Mouse (Mus musculus) intestine, embryonic 15.5 days (tissue): ENCODE measurements around the gene Ankrd13c. TPM values are rescaled to one million over a fixed set of nuclear protein-coding genes. Genes with fewer than 3 reads are reported as not detected.
A peak's percentile ranks its signal among the peaks of the same experiment; 100 is the strongest.
"Not testable (repeated sequence)": the region's sequence is repeated elsewhere in the genome, so short reads cannot be mapped to it uniquely, and the experiment has no call there.

Experiments used
- ATAC-seq: fragments of 200-750 bp; cut with Nextera tagmentation; 2 replicates; pipeline ENCODE4 v1.8.0; 2017; ENCODE audit warnings: moderate TSS enrichment, moderate library complexity
- H3K27ac ChIP-seq: fragments of 300-500 bp; sonication (generic); 2 replicates; pipeline ENCODE4 v1.5.1; 2015; ENCODE audit warnings: mild to moderate bottlenecking, inconsistent platforms
- H3K27me3 ChIP-seq: fragments of 300-500 bp; sonication (generic); replicated peaks from 2 replicates; pipeline ENCODE4 v1.6.1; 2015; ENCODE audit warnings: inconsistent platforms
- H3K36me3 ChIP-seq: fragments of 300-500 bp; sonication (generic); 2 replicates; pipeline ENCODE4 v1.6.1; 2015; ENCODE audit warnings: inconsistent platforms
- H3K4me1 ChIP-seq: fragments of 300-500 bp; sonication (generic); replicated peaks from 2 replicates; pipeline ENCODE4 v1.6.1; 2015; ENCODE audit warnings: inconsistent platforms
- H3K4me2 ChIP-seq: fragments of 300-500 bp; sonication (generic); replicated peaks from 2 replicates; pipeline ENCODE4 v1.6.1; 2015; ENCODE audit warnings: mild to moderate bottlenecking, inconsistent platforms
- H3K4me3 ChIP-seq: fragments of 300-500 bp; sonication (generic); replicated peaks from 2 replicates; pipeline ENCODE4 v1.5.1; 2015; ENCODE audit warnings: inconsistent platforms
- H3K9ac ChIP-seq: fragments of 300-500 bp; sonication (generic); 2 replicates; pipeline ENCODE4 v1.6.1; 2015; ENCODE audit warnings: inconsistent platforms
- H3K9me3 ChIP-seq: fragments of 300-500 bp; sonication (generic); 2 replicates; pipeline ENCODE4 v1.6.1; 2016; ENCODE audit warnings: inconsistent platforms
- WGBS: fragments of 180-500 bp; shearing (Covaris S2); methylation state at CpG from one replicate; pipeline ENCODE4 v1.1.7; 2015; 5-methylcytosine and 5-hydroxymethylcytosine counted together
- polyA plus RNA-seq: library from polyadenylated mRNA; unstranded; fragments of >200 nt; fragmentation: Nextera tagmentation; extraction: Ambion mirVana; gene quantifications from 2 replicates; pipeline ENCODE4 v1.2.1, GENCODE M21; 2015

Gene Ankrd13c
- polyA plus RNA-seq, 1 experiment from 2014 or later: 21.1 TPM

DNA sequence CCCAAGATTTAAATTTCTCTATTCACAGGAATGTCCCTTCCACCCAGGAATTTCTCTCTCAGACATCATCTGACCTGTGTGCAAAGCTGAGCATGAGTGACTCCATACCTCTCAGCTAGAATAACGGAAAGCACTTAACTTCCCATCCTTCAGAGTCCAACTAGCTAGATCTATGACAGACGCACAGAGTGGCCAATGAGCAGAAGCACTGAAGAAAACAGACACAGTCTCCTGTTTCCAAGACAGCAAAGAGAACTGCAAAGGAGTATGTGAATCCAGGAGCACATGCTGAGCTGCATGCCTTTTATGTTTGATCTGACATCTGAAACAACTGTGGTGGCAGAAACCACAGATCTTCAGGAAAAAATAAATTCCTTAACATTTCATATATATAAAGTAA, 20.3 kb upstream of the Ankrd13c start:
- no peaks in the 10 kb centered on the region for H3K27me3 ChIP-seq
- H3K4me1 ChIP-seq: peaks cover 3% of the 10 kb centered on the region; the same call in 1 of the 2 replicates
- H3K9me3 ChIP-seq: no peaks in the 10 kb centered on the region
- 53% methylated on average over 2 of the region's 2 CpGs for WGBS
- H3K4me2 ChIP-seq: no peak overlapping the region
- H3K4me3 ChIP-seq: no peak overlapping the region
- no peak overlapping the region for H3K9ac ChIP-seq
- no peaks in the 10 kb centered on the region for H3K36me3 ChIP-seq
- ATAC-seq: no peak
- H3K27ac ChIP-seq: no peak overlapping the region

- Histone ChIP-seq H3K4me2 (no peak overlapping the region), H3K9ac (no peak overlapping the region), H3K4me3 (no peak overlapping the region), H3K36me3 (no peaks in the 10 kb centered on the region), H3K4me1 (peaks cover 3% of the 10 kb centered on the region; the same call in 1 of the 2 replicates), H3K27me3 (no peaks in the 10 kb centered on the region), H3K9me3 (no peaks in the 10 kb centered on the region), H3K27ac (no peak overlapping the region)
- no peak for ATAC-seq
- WGBS: 80% methylated on average over 2 of the region's 2 CpGs
Observed at GRCm38 (mm10) chr3:157928731-157929130, 18.3 kb upstream of the Ankrd13c start.

- WGBS: 71% methylated on average over 1 of the region's 1 CpGs
- Histone ChIP-seq H3K36me3 (no peaks in the 10 kb centered on the region), H3K4me3 (no peak overlapping the region), H3K9me3 (no peaks in the 10 kb centered on the region), H3K4me2 (no peak overlapping the region), H3K9ac (no peak overlapping the region), H3K27me3 (no peaks in the 10 kb centered on the region), H3K27ac (no peak overlapping the region), H3K4me1 (peaks cover under 1% of the 10 kb centered on the region; the same call in 1 of the 2 replicates)
- ATAC-seq: no peak
Observed at GRCm38 (mm10) chr3:157929417-157929816, 17.6 kb upstream of the Ankrd13c start.

- Histone ChIP-seq H3K9ac (no peak overlapping the region), H3K27ac (peak overlapping the region; percentile 56; the same call in 1 of the 2 replicates), H3K4me3 (no peak overlapping the region), H3K27me3 (no peaks in the 10 kb centered on the region), H3K9me3 (no peaks in the 10 kb centered on the region), H3K4me1 (no peaks in the 10 kb centered on the region), H3K36me3 (no peaks in the 10 kb centered on the region), H3K4me2 (no peak overlapping the region)
- WGBS: 56% methylated on average over 3 of the region's 3 CpGs
- peak; percentile 87 for ATAC-seq
Observed at GRCm38 (mm10) chr3:157931592-157931991, 15.4 kb upstream of the Ankrd13c start.

- H3K27ac ChIP-seq: peak overlapping the region; percentile 56; the same call in 1 of the 2 replicates
- no peak overlapping the region for H3K4me2 ChIP-seq
- H3K9ac ChIP-seq: no peak overlapping the region
- WGBS: 45% methylated on average over 3 of the region's 3 CpGs
- no peaks in the 10 kb centered on the region for H3K9me3 ChIP-seq
- no peaks in the 10 kb centered on the region for H3K27me3 ChIP-seq
- H3K4me1 ChIP-seq: no peaks in the 10 kb centered on the region
- no peaks in the 10 kb centered on the region for H3K36me3 ChIP-seq
- ATAC-seq: peak; percentile 75
- no peak overlapping the region for H3K4me3 ChIP-seq
Observed at GRCm38 (mm10) chr3:157932074-157932473, 15.0 kb upstream of the Ankrd13c start.

GRCm38 (mm10) chr3:157933223-157933622, 13.8 kb upstream of the Ankrd13c start:
- H3K9me3 ChIP-seq, H3K36me3 ChIP-seq, H3K4me2 ChIP-seq, ATAC-seq, H3K27ac ChIP-seq, H3K4me3 ChIP-seq, H3K4me1 ChIP-seq, H3K9ac ChIP-seq, H3K27me3 ChIP-seq: not testable (repeated sequence)
- whole genome bisulfite sequencing: 80% methylated on average over 5 of the region's 6 CpGs

- H3K27ac ChIP-seq: no peak overlapping the region
- H3K36me3 ChIP-seq: no peaks in the 10 kb centered on the region
- no peaks in the 10 kb centered on the region for H3K4me1 ChIP-seq
- WGBS: 63% methylated on average over 3 of the region's 3 CpGs
- no peaks in the 10 kb centered on the region for H3K9me3 ChIP-seq
- H3K27me3 ChIP-seq: no peaks in the 10 kb centered on the region
- H3K4me2 ChIP-seq: no peak overlapping the region
- H3K9ac ChIP-seq: no peak overlapping the region
- no peak for ATAC-seq
- H3K4me3 ChIP-seq: no peak overlapping the region
Observed at GRCm38 (mm10) chr3:157934301-157934823, 12.7 kb upstream of the Ankrd13c start.

DNA sequence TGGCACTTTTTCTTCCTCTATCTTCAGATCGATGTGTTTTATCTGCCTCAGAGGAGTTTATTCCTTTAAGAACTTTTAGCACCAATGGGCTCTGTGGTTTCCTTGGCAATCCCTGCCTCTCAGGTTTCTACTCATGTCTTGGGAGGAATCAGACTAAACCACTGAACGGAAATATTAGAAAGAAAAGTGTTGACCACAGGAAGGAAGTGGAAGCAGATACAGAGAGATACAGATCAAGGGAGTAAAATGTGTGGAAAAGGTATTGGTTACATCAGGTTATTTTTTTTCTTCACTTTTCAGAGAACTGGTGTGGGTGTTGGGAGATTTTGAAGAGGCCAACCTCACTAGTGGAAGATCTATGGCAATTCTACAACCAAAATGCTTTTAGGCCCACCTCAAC, 8.5 kb upstream of the Ankrd13c start:
- no peak overlapping the region for H3K4me2 ChIP-seq
- H3K4me3 ChIP-seq: no peak overlapping the region
- no peaks in the 10 kb centered on the region for H3K4me1 ChIP-seq
- H3K27ac ChIP-seq: no peak overlapping the region
- H3K9me3 ChIP-seq: no peaks in the 10 kb centered on the region
- no peak for ATAC-seq
- no peaks in the 10 kb centered on the region for H3K36me3 ChIP-seq
- H3K27me3 ChIP-seq: no peaks in the 10 kb centered on the region
- no peak overlapping the region for H3K9ac ChIP-seq
- 87% methylated on average over 2 of the region's 2 CpGs for WGBS

- peak; percentile 81 for ATAC-seq
- Histone ChIP-seq H3K9me3 (no peaks in the 10 kb centered on the region), H3K9ac (peak overlapping the region; percentile 96), H3K27ac (peak overlapping the region; percentile 98), H3K4me2 (peak overlapping the region; percentile 83), H3K4me1 (peaks cover 5% of the 10 kb centered on the region; the same call in 1 of the 2 replicates), H3K27me3 (no peaks in the 10 kb centered on the region), H3K4me3 (peak overlapping the region; percentile 97), H3K36me3 (no peaks in the 10 kb centered on the region)
- under 1% methylated on average over 83 of the region's 93 CpGs for WGBS
Observed at GRCm38 (mm10) chr3:157947383-157948280, 593 bp downstream of the Ankrd13c start.

- H3K9ac ChIP-seq: no peak overlapping the region
- H3K4me1 ChIP-seq: peaks cover 5% of the 10 kb centered on the region; the same call in 1 of the 2 replicates
- no peaks in the 10 kb centered on the region for H3K27me3 ChIP-seq
- 74% methylated on average over 2 of the region's 2 CpGs for WGBS
- H3K36me3 ChIP-seq: no peaks in the 10 kb centered on the region
- no peak overlapping the region for H3K27ac ChIP-seq
- H3K4me2 ChIP-seq: no peak overlapping the region
- H3K9me3 ChIP-seq: no peaks in the 10 kb centered on the region
- H3K4me3 ChIP-seq: no peak overlapping the region
- no peak for ATAC-seq
Observed at GRCm38 (mm10) chr3:157952716-157953115, 5.7 kb downstream of the Ankrd13c start.

DNA sequence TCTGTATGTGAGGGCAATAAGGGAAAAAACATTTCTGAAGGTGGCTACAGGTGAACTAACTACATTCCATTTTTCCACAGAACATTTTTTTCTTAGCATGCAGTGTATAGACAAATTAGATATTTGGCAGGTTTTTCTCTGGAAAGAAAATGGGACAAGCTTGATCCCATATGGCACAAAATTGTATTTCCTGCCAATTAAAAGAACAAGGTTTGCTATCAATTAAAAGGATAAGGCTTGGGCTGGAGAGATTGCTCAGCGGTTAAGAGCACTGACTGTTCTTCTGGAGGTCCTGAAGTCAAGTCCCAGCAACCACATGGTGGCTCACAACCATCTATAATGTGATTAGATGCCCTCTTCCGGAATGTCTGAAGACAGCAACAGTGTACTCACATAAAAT, 8.4 kb downstream of the Ankrd13c start:
- 85% methylated on average over 2 of the region's 2 CpGs for WGBS
- H3K4me2 ChIP-seq: no peak overlapping the region

DNA sequence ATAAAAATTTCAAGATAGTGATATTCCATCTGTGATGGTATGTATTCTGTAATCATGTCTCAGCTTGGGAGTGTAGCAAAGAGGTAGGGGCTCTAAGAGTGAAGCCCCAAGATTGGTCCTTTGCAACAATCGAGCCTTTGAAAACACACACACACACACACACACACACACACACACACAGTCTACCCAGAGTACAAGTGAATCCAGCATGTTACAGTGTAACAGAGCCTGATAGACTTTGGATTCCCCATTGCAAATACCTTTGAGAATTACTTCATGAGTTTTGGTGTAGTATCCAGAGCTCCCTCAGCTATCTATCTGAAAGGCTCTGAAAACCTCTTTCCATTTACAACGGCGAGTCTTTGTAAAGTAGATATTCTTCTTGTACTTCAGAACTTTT, 9.2 kb downstream of the Ankrd13c start:
- Histone ChIP-seq H3K27ac (no peak overlapping the region), H3K27me3 (no peaks in the 10 kb centered on the region), H3K9me3 (no peaks in the 10 kb centered on the region)

More for the DNA sequence above, 8.4 kb downstream of the Ankrd13c start:
- Histone ChIP-seq H3K4me1 (no peaks in the 10 kb centered on the region), H3K9me3 (no peaks in the 10 kb centered on the region), H3K36me3 (no peaks in the 10 kb centered on the region), H3K9ac (no peak overlapping the region), H3K27ac (no peak overlapping the region), H3K27me3 (no peaks in the 10 kb centered on the region), H3K4me3 (no peak overlapping the region)
- ATAC-seq: no peak

More for the DNA sequence above, 9.2 kb downstream of the Ankrd13c start:
- no peak for ATAC-seq
- no peak overlapping the region for H3K9ac ChIP-seq
- H3K4me3 ChIP-seq: no peak overlapping the region
- no peaks in the 10 kb centered on the region for H3K4me1 ChIP-seq
- no peak overlapping the region for H3K4me2 ChIP-seq
- WGBS: 97% methylated on average over 3 of the region's 3 CpGs
- H3K36me3 ChIP-seq: no peaks in the 10 kb centered on the region
